Mouse (Mus musculus): Measurements from ENCODE around the gene Glo1.

The Glo1 gene

DNA sequence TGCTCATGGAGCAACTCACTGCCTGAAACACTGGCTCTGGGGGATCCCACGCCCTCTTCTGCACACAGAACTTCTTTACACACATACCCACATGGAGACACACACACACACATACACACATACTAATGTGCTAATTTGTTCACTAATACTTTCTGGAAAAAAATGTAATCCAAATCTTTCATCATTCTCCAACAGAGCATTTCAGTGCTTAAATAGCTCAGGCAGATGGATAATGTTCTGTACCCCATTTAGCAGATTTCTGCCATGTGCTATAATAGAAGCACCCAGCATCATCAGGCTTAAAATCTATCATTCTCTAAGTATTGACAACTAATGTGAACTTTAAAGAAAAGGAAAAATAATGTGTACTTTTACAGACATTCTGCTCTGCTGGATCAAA lies 45.9 kb downstream of the Glo1 start:
- no peak for DNase-seq (ENCODE audit: low spot score in 2 of 2)

GRCm38 (mm10) chr17:30576946-30577345 lies 49.7 kb downstream of the Glo1 start:
- DNase-seq (ENCODE audit: low spot score in 2 of 2): no peak

- peak; percentile 96 for DNase-seq (ENCODE audit: low spot score in 2 of 2)
Measured at GRCm38 (mm10) chr17:30575941-30576773, 50.5 kb downstream of the Glo1 start, which contains the start of gene Btbd9. TSS of gene Btbd9 (minus strand) at chr17:30576488.

GRCm38 (mm10) chr17:30575121-30575904 lies 51.4 kb downstream of the Glo1 start:
- peak; percentile 47 to 81 for DNase-seq (ENCODE audit: low spot score in 2 of 2)

DNA sequence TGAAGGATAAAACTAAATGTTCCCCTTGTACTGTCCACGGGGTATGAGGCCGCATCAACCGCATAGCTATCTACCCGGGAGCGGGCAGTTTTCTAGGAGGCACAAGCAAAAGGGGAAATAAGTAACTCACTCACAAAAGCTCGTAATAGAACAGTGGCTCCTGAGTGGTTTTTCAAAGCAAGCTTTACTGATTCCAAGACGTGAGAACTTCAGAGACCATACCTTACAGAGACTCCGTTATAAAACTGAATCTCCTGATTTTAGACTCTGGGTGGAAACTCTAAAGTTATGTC lies 51.9 kb downstream of the Glo1 start:
- no peak for DNase-seq (ENCODE audit: low spot score in 2 of 2)

DNA sequence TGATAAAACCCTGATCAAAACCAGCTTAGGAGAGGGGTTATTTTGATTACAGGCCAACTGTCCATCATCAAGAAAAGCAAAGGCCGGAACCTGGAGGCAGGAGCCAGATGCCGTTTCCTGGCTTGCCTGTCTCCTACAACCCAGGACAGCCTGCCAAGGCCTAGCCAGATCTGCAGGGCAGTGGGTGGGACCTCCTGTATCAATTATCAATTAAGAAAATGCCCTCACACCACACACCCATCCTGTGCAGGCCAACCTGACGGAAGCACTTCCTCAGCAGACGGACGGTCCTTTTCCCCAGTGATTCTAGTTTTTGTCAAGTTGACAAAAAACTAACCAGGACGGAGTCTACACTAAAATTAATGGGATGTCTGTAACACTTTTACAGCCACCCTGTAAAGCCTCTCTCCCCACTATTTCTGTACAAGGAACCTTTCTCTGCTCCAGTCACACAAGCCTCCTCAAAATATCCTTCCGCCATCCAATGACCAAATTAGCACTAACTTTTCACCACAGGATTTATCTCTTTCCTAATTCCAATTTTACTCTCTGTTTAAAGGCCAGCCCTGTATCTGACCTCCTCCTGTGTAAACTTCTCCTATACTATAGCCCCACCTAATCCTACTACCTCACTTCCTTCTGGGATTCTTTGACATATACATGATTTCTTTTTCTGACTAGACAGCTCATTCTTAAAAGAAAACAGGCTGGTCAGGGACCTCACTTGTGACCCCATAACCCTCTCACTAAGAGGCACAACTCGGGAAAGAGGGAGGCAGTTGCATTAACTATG lies 52.5 kb downstream of the Glo1 start:
- DNase-seq (ENCODE audit: low spot score in 2 of 2): no peak

- no peak for DNase-seq (ENCODE audit: low spot score in 2 of 2)
Measured at GRCm38 (mm10) chr17:30570971-30571370, 55.7 kb downstream of the Glo1 start.

DNA sequence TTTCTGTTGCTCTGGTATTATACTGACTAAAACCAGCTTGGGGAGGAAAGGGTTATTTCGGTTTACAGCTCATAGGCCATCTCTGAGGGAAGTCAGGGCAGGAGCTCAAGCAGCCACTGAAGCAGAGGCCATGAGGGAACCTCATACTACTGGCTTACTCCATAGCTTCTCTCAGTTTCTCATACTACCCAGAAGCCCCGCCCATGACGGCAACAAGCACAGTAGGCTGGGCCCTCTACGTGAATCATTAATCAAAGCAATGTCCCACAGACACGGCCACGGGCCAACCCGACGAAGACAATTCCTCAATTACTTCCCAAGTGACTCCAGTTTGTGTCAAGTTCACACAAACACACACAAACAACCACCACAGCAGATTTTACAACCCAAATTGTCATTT lies 56.5 kb downstream of the Glo1 start:
- DNase-seq (ENCODE audit: low spot score in 2 of 2): no peak

GRCm38 (mm10) chr17:30568473-30568872 lies 58.2 kb downstream of the Glo1 start:
- no peak for DNase-seq (ENCODE audit: low spot score in 2 of 2)

DNA sequence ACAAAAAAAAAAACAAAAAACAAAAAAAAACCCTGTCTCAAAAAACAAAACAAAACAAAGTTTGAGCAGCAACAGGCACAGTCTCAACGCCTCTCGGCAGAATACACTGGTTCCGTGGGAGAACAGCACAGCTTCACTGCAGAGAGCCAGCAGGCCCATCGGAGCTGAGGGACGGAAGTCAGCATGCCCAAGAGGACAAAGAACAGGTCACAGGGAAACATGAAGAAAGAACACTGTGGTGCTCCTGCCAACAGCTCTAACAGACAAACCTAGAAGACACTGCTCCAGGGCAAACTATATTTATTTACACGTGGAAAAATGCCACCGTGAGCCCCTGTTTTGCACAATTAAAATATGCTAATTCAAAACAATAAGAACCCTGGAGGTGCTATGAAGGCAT lies 61.7 kb downstream of the Glo1 start:
- DNase-seq (ENCODE audit: low spot score in 2 of 2): no peak

DNA sequence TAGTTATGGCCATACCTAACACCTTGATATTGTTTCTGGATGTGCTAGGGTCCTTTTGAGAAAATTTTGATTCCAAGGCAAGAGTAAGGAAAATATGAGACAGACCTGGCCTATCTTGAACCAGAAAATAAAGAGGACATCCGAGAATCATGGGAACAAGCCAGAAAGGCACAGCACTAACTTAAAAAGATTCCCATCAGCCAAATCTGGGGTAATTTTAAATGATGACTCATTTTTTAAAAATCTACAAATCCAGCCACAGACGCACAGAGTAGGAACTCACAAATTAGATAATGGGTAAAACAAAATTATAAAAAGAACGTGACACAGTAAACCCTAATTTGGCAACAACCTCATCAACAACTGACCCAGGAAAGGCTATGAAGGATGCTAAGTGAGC lies 62.3 kb downstream of the Glo1 start:
- DNase-seq (ENCODE audit: low spot score in 2 of 2): no peak

DNA sequence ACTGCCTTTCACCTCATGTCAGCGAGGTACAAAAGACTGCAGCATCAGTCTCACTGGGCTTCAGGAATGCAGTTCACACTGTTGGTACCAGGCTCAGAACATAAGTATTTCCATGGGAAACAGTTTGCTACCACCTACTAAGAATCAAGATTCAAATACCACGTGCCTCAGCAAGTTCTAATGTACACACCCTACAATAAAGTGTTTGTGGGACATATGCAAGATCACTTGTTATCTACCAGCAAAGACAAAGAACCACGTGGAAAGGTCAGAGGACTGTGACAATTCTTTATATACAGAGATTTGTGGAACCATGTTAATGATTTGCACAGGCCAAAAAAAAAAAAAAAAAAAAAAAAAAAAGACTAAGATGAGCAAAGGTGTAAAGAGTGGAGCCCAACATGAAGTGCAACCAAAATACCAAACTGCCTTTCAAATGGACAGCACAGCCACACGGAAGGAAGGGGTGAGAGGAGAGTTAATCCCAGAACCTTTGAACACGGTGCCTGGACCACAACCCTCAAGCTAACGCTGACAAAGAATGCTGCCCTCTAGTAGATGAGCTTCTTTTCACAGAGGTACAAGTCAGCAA lies 63.1 kb downstream of the Glo1 start:
- DNase-seq (ENCODE audit: low spot score in 2 of 2): no peak

GRCm38 (mm10) chr17:30562770-30563169 lies 63.9 kb downstream of the Glo1 start:
- DNase-seq (ENCODE audit: low spot score in 2 of 2): no peak

DNA sequence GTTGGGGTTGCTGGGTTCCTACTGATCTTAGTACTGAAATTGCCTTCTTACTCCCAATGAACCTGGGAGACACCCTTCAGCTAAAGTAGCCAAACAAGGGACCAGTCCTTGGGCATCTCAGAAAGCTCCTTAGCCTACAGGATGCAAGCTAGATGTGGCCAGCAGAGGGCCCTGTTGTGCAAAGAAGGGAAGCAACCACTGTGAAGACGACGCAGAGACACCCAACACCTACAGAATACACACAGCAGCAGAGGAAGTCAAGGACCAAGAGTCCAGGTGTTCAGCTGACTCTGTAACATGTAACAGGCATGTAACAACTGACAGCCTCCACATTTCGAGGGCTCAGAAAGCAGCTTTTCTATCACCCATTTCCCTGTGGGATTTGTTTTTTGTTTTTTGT lies 67.1 kb downstream of the Glo1 start:
- peak in 1 of 2 experiments; percentile 65 for DNase-seq (ENCODE audit: low spot score in 2 of 2)

- no peak for DNase-seq (ENCODE audit: low spot score in 2 of 2)
Measured at GRCm38 (mm10) chr17:30558623-30559022, 68.0 kb downstream of the Glo1 start.

DNA sequence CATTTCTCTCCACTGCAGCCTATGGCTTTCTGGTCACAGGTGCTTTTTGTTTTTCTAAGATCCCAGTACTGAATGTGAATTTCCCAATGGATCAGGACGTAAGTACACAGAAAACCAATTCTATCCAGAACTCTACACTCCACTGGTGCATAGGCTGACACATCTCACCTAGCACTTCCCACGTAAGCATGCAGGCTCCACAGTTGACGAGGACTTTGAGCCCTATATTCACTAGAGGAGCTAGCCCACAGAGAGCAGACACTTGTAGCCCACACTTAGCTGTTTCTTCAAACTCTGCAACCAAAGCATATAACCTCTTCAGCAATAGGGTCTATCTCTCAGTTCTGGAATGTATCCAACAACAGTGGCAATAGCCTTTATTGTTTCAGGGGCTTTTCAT lies 70.2 kb downstream of the Glo1 start:
- DNase-seq (ENCODE audit: low spot score in 2 of 2): no peak

- no peak for DNase-seq (ENCODE audit: low spot score in 2 of 2)
Measured at GRCm38 (mm10) chr17:30553027-30553937, 73.4 kb downstream of the Glo1 start.

DNA sequence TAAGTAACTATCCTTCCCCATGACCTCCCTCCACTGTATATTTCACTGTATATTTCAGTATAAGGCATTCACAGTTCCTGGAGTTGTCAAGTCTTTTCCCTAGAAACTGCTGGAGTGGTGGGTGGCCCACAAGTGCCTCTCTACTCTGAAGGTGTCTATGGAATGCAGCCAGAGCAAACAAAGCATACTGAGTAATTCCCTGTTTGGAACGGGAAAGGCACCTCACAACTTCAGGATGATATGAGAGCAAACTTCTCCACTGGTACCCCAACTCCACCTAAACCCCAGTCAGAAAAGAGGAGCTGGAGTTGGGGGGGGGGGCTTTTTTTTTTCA lies 75.9 kb downstream of the Glo1 start:
- DNase-seq (ENCODE audit: low spot score in 2 of 2): no peak

- no peak for DNase-seq (ENCODE audit: low spot score in 2 of 2)
Measured at GRCm38 (mm10) chr17:30549899-30550773, 76.5 kb downstream of the Glo1 start.

GRCm38 (mm10) chr17:30539098-30539497 lies 87.6 kb downstream of the Glo1 start:
- peak; percentile 66 to 67 for DNase-seq (ENCODE audit: low spot score in 2 of 2)

All from right cerebral cortex, postnatal 10 days (tissue).